Mouse (Mus musculus): ENCODE results near the gene Isx. TPM values are rescaled to one million over a fixed set of nuclear protein-coding genes. Genes with fewer than 3 reads are reported as not detected.

Gene Isx
- total RNA-seq, 1 experiment from 2014 or later: not detected

GRCm38 (mm10) chr8:74897315-74897714 lies 24.3 kb downstream of the Isx start:
- no peak for ATAC-seq (replicated peaks; ENCODE audit: low read depth, poor library complexity, severe bottlenecking)

GRCm38 (mm10) chr8:74899796-74900195 lies 26.8 kb downstream of the Isx start:
- ATAC-seq (replicated peaks; ENCODE audit: low read depth, poor library complexity, severe bottlenecking): no peak

DNA sequence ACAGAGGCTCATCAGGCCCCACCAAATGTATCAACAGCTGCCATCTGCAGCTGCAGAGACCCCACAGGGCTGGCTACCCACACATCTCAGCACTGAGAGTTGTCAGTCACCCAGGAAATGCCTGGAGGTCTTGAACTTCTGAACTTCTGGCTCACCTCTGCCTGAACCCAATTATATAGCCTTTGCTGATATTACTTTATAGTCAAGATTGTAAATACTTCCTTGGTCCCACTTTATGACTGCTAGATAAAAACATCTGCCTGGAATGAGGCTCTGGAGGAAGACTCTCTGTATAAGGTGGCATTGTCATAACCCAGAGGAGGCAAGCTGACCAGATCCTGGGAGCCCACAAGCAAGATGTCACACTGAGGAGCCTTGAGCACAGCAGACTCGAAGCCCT lies 28.8 kb downstream of the Isx start:
- ATAC-seq (replicated peaks; ENCODE audit: low read depth, poor library complexity, severe bottlenecking): no peak

DNA sequence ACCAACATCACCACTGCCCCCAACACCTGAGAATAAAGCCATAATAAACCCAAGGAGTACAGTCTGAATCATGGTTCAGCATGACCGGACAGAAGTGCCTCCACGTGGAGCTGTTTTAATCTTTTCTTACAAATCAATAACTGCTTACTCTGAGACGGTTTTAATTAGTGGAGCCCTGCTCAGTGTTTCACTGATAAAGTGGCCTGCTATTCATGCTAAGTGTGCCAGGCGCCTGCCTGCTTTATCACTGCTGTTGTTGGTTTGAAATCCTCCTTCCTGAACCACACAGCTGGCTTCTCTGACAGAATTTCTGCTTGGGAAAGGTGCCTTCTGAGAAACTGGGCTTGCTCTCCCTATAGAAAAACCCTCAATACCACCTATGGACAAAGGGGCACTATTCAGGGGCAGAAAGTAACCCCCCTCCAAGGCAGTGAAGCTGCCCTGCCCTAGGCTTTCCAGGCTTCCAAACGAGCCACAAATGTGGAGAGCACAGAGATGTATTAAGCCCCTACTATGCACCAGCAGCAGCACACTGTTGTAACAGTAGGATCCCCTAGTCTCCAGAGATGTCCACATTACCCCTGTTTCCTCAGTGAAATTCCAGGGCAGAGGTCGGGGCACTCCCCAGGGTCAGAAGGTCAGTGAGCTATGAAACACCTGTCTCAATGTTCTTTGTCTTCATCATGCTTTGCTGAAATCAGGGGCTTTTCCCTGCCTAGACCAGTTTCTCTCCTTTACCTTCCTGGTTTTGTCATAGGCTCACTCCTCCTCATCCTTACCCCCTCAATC lies 30.3 kb downstream of the Isx start:
- ATAC-seq (replicated peaks; ENCODE audit: low read depth, poor library complexity, severe bottlenecking): no peak

GRCm38 (mm10) chr8:74906333-74906732 lies 33.4 kb downstream of the Isx start:
- no peak for ATAC-seq (replicated peaks; ENCODE audit: low read depth, poor library complexity, severe bottlenecking)

DNA sequence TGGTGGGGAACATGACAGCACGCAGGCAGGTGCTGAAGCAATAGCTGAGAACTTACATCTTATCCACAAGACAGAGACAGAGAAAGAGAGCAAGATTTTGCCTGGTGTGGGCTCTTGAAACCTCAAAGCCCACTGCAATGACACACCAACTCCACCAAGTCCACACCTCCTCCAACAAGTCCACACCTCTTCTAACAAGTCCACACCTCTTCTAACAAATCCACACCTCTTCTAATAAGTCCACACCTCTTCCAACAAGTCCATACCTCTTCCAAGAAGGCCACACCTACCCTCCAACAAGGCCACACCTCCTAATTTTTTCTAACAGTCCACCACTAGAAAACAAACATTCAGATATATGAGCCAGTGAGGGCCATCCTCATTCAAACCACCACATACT lies 37.7 kb downstream of the Isx start:
- ATAC-seq (replicated peaks; ENCODE audit: low read depth, poor library complexity, severe bottlenecking): no peak

GRCm38 (mm10) chr8:74920691-74921421 lies 47.9 kb downstream of the Isx start:
- ATAC-seq (replicated peaks; ENCODE audit: low read depth, poor library complexity, severe bottlenecking): no peak

- ATAC-seq (replicated peaks; ENCODE audit: low read depth, poor library complexity, severe bottlenecking): no peak
Observed at GRCm38 (mm10) chr8:74921882-74922518, 49.0 kb downstream of the Isx start.

- ATAC-seq (replicated peaks; ENCODE audit: low read depth, poor library complexity, severe bottlenecking): no peak
Observed at GRCm38 (mm10) chr8:74927940-74928339, 55.0 kb downstream of the Isx start.

- ATAC-seq (replicated peaks; ENCODE audit: low read depth, poor library complexity, severe bottlenecking): peak; percentile 88
Observed at GRCm38 (mm10) chr8:74930731-74931130, 57.8 kb downstream of the Isx start.

GRCm38 (mm10) chr8:74935308-74935707 lies 62.3 kb downstream of the Isx start:
- peak; percentile 82 for ATAC-seq (replicated peaks; ENCODE audit: low read depth, poor library complexity, severe bottlenecking)

GRCm38 (mm10) chr8:74936656-74937055 lies 63.7 kb downstream of the Isx start:
- no peak for ATAC-seq (replicated peaks; ENCODE audit: low read depth, poor library complexity, severe bottlenecking)

- no peak for ATAC-seq (replicated peaks; ENCODE audit: low read depth, poor library complexity, severe bottlenecking)
Observed at GRCm38 (mm10) chr8:74942056-74942455, 69.1 kb downstream of the Isx start.

Other genes with a start within 250 kb of the Isx start
- 57.4 and 104 TPM in 2 replicates for gene Hmgxb4, start 120.2 kb downstream of the Isx start, total RNA-seq (2017)
- gene Tom1, start 160.5 kb downstream of the Isx start, total RNA-seq (2017): 7.7 and 8.6 TPM in 2 replicates
- 2.4 and 4.8 TPM in 2 replicates for gene Hmox1, start 220.4 kb downstream of the Isx start, total RNA-seq (2017)
- 262 and 325 TPM in 2 replicates for gene Mcm5, start 236.4 kb downstream of the Isx start, total RNA-seq (2017)